ENCODE assay signal across 10 mouse cellular contexts in genomic region chr1:132541171-132541823, GRCm38 (mm10). TPM values are rescaled to one million over a fixed set of nuclear protein-coding genes. Genes with fewer than 3 reads are reported as not detected.
DNase-seq lines count a peak whose midpoint lies in the region; ATAC-seq lines count a peak whose summit lies in the region.
"Had no signal": no experiment of that assay in that cellular context is flagged by ENCODE, and none has a peak within 500 bp of the region (broad histone marks: within the 10 kb centered on the region; RNA-seq: fewer than 3 reads in every experiment).

No protein-coding gene starts in this region.

- 0 out of 2 replicates have a peak overlapping the region, but pooled peaks have one; percentile 3 for H3K4me2 ChIP-seq in heart, embryonic 14.5 days (ENCODE audit: low read length)

- 5% methylated on average over 14 of the region's 14 CpGs for WGBS in heart, embryonic 14.5 days

- H3K36me3 ChIP-seq in heart, embryonic 14.5 days (ENCODE audit: control insufficient read depth, insufficient read depth, low read length) = no peaks in the 10 kb centered on the region

- H3K4me1 ChIP-seq in heart, embryonic 14.5 days (ENCODE audit: control insufficient read depth in 2 of 2, insufficient read depth in 2 of 2, low read length in 2 of 2) = peaks cover 5 to 7% of the 10 kb centered on the region in 2 experiments; a peak in 2 of 4 replicates

- no peak overlapping the region for H3K27ac ChIP-seq in heart, embryonic 14.5 days (replicated peaks in 1 of 2; ENCODE audit: control insufficient read depth in 1 of 2, insufficient read depth in 1 of 2, low read depth in 2 of 2, low read length in 2 of 2)

- H3K9ac ChIP-seq in heart, embryonic 14.5 days (ENCODE audit: low read length) = no peak overlapping the region

- no peak overlapping the region for H3K4me3 ChIP-seq in heart, embryonic 14.5 days (ENCODE audit: control insufficient read depth in 1 of 2, insufficient read depth in 1 of 2, low read depth in 1 of 2, low read length in 2 of 2)

- H3K27me3 ChIP-seq in heart, embryonic 14.5 days (ENCODE audit: control insufficient read depth, insufficient read depth, low read length) = peaks cover 76% of the 10 kb centered on the region

- no peaks in the 10 kb centered on the region for H3K9me3 ChIP-seq in heart, embryonic 14.5 days (ENCODE audit: control insufficient read depth, low read length)

- DNase-seq in heart, adult 11 months = no peak
- DNase-seq in cerebellum, adult 8-10 months = peak; percentile 63
- peak; percentile 39 for DNase-seq in lung, postnatal 36 days
- no peak for DNase-seq in testis, postnatal 14 days (ENCODE audit: low spot score)
- no peak for DNase-seq in frontal cortex, postnatal 10 days (ENCODE audit: low spot score in 2 of 2)
- DNase-seq in right cerebral cortex, postnatal 10 days (ENCODE audit: low spot score in 2 of 2) = no peak

- no peak for ATAC-seq in heart, embryonic 14.5 days (ENCODE audit: insufficient number of reproducible peaks, insufficient read depth, low FRiP score, low read depth)
- peak; percentile 40; the same call in 1 of the 2 replicates for ATAC-seq in granulocyte monocyte progenitor cell, adult 5-6 weeks (replicated peaks; ENCODE audit: poor library complexity, severe bottlenecking)

RNA-seq across cellular contexts. Expression of gene Cntn2, which starts 1.8 kb away (rescaled TPM):
- 0.05 and 0.11 TPM in 2 replicates for polyA plus RNA-seq in heart, embryonic 14.5 days (2014; fragmentation: Nextera tagmentation; extraction: Ambion mirVana)
- total RNA-seq in granulocyte monocyte progenitor cell, adult 5-6 weeks (2014; fragmentation: Nextera tagmentation) = not detected in 2 replicates
- not detected in 2 replicates for total RNA-seq in granulocyte monocyte progenitor cell, adult 5-6 weeks (2017)
- total RNA-seq: MEL had no signal
- polyA plus RNA-seq: testis, adult 2 months had no signal

RNA-seq across cellular contexts. Expression of gene Tmem81, which starts 35.3 kb away (rescaled TPM):
- polyA plus RNA-seq in heart, embryonic 14.5 days (2014; fragmentation: Nextera tagmentation; extraction: Ambion mirVana) = 0.78 and 1.1 TPM in 2 replicates
- total RNA-seq in granulocyte monocyte progenitor cell, adult 5-6 weeks (2014; fragmentation: Nextera tagmentation) = 3.6 and 10.0 TPM in 2 replicates
- total RNA-seq in granulocyte monocyte progenitor cell, adult 5-6 weeks (2017) = 1.8 and 5.1 TPM in 2 replicates

Comparison
In these comparisons a context has a peak if more than half of its experiments do, and no peak if none do; other contexts are left out.
1. DNase-seq: peak in cerebellum, adult 8-10 months (single experiment) and lung, postnatal 36 days (single experiment); none in heart, adult 11 months (single experiment), testis, postnatal 14 days (single experiment), frontal cortex, postnatal 10 days (0 of 2) and right cerebral cortex, postnatal 10 days (0 of 2).